Mouse (Mus musculus): ENCODE results near the gene Slc10a6.
A peak's percentile ranks its signal among the peaks of the same experiment; 100 is the strongest.

Gene Slc10a6

GRCm38 (mm10) chr5:103629111-103629764 is at the start of gene Slc10a6:
Gene Slc10a6 (minus strand): TSS chr5:103629403.
- DNase-seq (ENCODE audit: low read depth): peak; percentile 85

DNA sequence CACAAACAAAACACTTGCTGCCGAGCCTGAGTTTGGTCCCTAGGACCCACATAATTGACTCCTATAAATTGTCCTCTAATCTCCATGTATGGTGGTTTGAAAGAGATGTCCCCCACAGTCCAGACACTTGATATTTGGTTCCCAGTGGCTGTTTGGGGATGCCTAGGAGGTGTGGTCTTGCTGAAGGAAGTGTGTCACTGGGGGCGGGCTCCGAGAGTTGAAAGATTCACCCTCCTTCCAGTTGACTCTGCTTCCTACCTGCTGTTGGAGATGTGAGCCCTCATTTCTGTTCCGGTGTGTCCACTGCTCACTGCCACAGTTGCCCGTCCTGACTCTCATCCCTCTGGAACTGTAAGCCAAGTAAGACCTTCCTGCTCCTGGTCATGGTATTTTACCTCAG is 49.8 kb upstream of the Slc10a6 start:
- no peak for DNase-seq (ENCODE audit: low read depth)

DNA sequence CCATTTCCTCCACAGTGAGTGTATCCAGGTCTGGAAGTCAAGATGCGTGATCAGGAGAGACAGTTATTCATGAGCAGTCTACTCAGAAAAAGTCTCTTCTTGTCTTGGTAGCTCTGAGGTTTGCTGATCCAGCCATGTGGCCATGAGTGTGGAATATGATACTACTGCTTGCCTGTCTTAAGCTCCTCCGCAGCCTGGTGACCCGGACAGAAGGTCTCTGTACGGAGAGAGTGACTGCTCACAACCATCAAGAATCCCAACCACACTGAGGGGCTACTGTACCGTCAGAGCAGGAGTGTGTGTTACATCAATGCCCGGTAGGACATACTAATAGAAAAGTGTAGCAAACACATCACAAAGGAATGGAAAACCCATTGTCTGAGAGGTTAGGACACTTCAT is 48.7 kb upstream of the Slc10a6 start:
- no peak for DNase-seq (ENCODE audit: low read depth)

DNA sequence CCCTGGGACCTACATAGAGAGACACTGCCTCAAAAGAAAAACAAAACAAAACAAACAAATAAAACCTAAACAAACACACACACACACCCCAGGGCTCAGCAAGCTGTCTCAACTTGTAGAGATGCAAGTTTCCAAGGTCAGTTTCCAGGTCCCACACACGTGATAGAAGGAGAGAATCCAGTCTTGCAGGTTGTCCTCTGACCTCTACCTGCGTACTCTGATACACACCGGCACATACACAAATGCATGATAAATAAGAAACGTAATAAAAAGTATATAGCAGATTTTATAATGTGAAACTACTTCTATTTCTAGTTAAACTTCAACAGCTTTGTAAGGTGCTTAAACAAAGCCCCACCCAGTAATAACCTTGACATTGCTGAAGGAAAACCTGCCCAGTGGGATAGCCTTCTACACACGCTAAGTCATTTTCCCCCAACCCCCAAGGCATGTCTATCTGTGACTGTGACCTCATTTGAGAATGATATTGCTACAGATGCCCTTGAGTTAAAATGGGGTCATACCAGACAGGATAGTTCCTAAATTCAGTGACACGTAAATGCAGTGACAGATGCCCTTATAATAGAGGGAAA is 47.2 kb upstream of the Slc10a6 start:
- DNase-seq (ENCODE audit: low read depth): no peak

DNA sequence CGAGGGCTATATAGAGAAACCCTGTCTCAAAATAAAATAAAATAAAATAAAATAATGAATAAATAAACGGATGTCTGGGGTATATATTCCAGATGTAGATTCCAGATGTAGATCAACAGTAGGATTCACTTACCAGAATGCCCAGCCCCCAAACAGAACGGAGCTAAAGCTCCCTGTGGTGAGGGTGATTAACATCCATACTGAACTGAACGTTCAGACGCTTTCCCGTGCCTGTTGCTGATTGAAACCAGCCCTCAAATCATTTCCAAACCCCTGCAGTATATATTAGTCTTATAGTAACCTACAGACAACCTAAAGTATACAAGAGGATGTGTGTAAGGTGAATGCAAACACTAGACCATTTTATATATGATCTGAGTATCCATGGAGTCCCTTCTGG is 45.3 kb upstream of the Slc10a6 start:
- peak; percentile 20 for DNase-seq (ENCODE audit: low read depth)

DNA sequence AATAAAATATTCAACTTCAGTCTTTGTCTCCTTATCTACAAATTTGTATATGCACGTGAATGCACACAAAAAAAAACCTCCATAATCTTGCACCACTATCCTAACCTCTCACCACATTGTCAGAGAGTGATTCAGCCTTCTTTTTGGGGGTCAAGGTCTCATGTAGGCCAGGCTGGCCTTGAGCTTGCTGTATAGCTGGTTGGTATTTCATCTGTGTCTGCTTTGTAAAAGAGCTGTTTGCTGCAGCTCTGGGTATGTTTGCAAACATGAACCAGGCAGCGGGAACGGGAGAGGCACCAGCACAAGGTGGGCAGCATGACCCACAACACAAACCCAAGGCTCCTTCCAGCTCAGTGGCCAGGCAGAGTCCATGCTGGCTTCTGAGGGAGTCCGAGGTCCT is 44.4 kb upstream of the Slc10a6 start:
- DNase-seq (ENCODE audit: low read depth): no peak

GRCm38 (mm10) chr5:103671858-103672257 is 42.7 kb upstream of the Slc10a6 start:
- no peak for DNase-seq (ENCODE audit: low read depth)

- peak; percentile 80 for DNase-seq (ENCODE audit: low read depth)
These were observed 36.7 kb upstream of the Slc10a6 start for GRCm38 (mm10) chr5:103665876-103666275.

DNA sequence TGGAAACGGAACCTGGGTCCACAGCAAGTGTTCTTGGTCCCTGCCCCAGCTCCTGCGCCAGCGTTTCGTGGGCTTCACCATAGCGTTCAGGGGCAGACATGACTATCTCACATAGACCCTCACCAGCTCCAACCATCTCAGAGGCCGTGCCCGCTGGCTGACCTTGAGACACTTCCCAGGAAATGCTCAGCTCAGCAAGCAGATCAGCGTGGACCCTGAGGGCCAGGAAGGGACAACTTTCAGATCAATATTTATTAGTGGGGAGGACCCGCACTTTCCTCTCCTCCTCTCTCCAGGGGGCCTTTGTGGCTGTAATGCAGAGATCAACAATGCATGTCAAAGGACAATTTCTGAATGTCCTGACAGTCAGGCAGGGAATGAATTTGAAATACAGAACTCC is 35.7 kb upstream of the Slc10a6 start:
- no peak for DNase-seq (ENCODE audit: low read depth)

GRCm38 (mm10) chr5:103659571-103659970 is 30.4 kb upstream of the Slc10a6 start:
- DNase-seq (ENCODE audit: low read depth): peak; percentile 84

DNA sequence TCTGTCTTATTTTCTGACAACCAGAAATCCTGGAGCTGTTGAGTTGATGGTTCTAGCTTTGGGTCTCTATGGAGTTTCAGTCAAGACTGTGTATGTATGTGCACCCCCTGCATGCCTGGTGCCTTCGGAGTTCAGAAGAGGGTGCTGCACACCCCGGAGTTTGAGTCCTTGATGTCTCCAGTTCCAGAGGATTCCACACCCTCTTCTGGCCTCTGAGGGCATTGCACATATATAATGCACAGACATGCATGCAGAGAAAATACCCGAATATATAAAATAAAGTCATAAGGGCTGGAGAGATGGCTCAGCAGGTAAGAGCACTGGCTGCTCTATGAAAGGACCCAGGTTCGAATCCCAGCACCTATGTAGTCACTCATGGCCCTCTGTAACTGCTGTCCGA is 29.7 kb upstream of the Slc10a6 start:
- DNase-seq (ENCODE audit: low read depth): peak; percentile 64

DNA sequence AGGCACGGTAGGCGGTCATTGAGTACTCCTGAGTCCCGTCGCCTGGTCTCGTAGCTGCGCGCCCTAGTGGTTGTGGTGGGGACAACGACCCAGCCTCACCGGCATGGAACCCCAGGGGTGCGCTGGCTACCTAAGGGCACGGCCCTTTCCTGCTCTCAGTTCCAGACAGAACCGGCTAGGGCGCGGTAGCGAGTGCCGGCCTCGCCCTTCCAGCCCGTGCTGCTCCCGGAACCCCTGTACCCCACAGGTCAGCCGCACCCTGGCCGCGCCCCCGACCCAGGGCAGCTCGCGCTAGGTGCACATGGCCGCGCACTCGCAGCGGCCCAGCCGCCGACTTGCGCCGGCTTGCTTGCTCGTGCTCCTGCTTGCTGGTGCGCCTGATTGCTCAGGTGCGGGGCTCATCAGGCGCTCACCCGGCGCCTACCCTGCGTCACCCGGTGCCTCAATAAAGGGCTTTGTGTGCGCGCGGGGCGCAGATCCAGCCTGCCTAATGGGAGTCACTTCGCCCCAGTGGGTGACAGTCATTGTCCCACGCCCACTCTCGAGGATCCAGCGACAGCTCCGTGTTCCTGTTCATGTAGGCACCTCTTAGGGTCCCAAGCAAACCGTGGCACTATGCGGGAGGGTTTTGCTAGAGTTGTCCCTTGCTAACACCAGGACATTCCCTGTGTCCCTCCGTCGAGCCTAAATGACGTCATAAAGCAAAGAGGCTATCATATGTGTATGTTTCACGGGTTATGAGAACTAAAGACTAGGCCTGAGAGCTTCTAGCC is 26.3 kb upstream of the Slc10a6 start, which contains the start of gene 1700016H13Rik:
1700016H13Rik (minus strand) TSS at position 665 of the 773 bp plus-strand sequence.
- no peak for DNase-seq (ENCODE audit: low read depth)

DNA sequence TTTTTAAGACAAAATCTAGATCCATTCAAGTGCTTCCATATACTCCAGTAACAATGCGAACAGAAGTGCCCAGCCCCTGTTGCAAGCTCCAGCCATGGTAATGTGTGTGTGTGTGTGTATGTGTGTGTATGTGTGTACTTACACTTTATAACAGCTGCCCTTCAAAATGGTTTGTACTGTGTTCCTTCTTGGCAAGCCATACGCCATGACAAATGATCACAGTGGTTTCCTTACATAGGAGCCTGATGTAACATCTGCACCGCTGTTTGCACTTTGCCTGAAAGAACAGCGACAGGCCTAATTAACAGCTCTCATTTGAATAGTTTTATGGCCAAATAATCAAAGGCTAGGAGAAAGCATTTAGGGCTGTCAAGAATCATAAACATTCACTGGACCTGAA is 25.6 kb upstream of the Slc10a6 start:
- no peak for DNase-seq (ENCODE audit: low read depth)

GRCm38 (mm10) chr5:103654225-103654624 is 25.0 kb upstream of the Slc10a6 start:
- DNase-seq (ENCODE audit: low read depth): peak; percentile 72

DNA sequence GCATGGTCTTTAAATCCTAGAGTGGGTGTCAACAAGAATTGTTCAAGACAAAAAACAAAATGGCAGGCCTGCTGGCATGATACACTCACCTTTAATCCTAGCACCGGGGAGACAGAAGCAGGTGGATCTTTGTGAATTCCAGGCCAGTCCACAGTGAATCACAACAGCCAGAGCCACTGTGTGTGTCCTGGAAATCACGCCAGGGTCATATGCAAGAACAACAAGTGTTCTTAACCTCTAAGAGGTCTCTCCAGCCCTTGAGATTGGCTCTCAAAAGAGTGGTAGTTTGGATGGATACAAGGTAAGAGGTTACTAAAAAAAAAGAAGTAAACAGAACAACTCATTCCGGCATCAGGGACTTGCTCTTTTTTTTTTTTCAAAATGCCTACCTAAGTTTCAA is 18.1 kb upstream of the Slc10a6 start:
- DNase-seq (ENCODE audit: low read depth): no peak

DNA sequence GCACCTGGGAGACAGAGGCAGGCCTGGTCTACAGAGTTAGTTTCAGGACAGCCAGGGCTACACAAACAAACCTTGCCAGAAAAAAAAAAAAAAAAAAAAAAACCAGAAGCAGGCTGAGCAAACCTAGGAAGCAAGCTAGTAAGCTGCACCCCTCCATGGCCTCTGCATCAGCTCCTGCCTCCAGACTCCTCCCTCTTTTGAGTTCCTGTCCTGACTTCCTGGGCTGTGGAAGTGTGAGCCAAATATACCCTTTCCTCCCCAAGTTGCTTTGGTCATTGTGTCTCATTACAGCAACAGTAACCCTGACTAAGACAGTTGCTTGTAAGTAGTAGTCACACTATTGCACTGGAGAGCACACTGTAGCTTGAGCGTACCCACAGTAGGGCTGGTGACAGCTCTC is 15.0 kb upstream of the Slc10a6 start:
- peak; percentile 35 for DNase-seq (ENCODE audit: low read depth)

DNA sequence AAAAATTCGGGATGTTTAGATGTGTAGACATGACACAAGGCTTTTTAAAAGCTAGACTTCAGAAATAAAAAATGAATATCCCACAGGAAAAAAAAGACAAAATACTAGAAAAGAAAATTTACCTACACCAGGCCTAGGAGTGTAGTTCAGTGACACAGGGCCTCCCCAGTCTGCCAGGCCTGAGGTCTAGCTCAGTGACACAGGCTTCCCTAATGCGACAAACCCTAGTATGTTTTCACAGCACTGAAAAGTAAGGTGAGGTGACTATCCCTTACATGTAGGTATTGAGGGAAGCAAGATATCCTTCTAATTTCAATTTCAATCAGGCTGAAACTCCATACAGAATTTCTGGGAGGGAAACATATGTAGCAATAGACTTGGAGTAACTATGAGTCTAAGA is 8.0 kb upstream of the Slc10a6 start:
- no peak for DNase-seq (ENCODE audit: low read depth)

DNA sequence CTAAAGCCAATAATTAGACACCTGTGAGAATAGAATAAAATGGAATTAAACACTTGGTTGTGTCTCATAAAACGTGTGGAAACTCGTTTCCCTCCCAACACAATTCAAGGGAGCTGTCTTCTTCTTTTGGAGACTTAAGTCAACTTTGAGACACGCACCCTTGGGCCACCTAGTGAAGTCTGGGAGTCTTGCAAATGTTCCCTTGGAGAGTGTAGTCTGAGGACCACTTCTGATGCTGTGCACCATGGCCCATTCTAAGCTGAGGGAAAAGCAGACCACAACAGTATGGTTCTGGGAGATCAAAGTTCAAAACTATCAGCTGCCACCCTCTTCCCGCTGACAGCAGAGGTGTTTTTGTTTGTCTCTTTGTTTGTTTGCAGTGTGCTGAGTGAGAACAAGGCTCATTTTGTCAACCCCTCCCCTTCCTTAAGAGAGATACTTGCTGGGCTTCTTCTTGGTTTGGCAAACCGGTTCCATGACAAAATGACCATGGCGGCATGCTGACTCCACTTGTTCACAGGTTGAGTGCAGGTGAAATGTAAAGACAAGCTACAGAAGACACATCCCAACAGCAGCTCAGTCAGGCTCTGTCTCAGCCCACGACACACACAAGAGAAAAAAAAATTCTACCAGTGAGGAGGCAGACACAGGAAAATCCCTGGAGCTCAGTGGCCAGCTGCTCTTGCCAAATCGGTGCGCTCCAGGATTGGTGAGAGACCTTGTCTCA is 814 bp upstream of the Slc10a6 start:
- DNase-seq (ENCODE audit: low read depth): no peak

GRCm38 (mm10) chr5:103628499-103628898 is 704 bp downstream of the Slc10a6 start:
- no peak for DNase-seq (ENCODE audit: low read depth)

DNA sequence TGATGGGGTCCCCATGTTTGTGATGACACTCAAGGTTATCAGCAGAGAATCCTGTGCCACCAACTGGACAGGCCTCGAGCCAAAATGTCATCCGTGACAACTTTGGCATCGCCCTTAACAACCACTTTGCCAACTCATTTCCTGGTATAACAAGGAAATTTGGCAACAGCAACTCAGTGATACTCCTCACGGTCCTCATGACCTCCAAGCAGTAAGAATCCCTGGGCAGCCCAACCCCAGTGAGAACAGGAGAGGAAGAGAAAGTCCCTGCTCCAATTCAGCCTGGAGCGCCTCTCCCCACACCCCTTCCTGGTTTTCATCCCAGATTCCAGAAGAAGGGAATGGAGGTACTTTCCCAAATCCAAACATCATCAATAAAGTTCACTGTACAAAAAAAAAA is 4.4 kb downstream of the Slc10a6 start:
- DNase-seq (ENCODE audit: low read depth): no peak

- no peak for DNase-seq (ENCODE audit: low read depth)
These were observed 6.9 kb downstream of the Slc10a6 start for GRCm38 (mm10) chr5:103622321-103622720.

DNA sequence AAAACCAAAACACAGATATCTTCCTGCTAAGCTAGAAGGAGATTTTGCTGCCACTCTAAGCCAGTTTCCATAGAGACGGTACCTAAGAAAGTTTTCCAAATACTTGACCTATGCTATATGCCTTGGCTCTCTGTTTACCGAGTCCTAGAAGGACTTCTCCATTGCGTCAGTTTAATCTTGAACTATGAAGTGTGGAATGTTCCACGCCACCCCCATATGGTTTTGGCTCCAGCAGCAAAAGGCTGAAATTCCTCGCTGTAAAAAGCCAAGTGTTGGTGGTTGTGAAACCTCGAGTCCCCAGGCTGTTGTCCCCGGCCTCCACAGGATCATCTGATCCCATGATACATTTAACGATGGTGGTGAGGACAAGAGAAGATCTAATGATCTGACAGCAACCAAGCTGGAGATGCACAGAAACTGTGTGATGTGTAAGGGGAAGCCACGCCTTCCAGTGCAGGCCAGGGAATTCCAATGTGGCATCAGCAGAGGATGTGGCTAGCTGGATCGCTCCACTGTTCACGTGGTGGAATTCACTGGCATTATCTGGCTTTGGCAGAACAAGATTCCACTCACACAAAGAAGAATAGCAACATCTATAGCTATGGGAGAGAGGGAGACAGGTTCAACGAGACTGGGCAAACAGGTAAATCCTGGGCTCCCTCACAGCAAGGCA is 8.8 kb downstream of the Slc10a6 start:
- peak; percentile 90 for DNase-seq (ENCODE audit: low read depth)

All from NIH3T3 (cell line).